Mouse (Mus musculus) embryonic fibroblast, embryonic 13.5 days (primary cell): ENCODE data around the gene Eipr1.

Experiments
- CTCF ChIP-seq: IDR thresholded peaks from 2 replicates; pipeline ENCODE4 v1.5.1; 2011; ENCODE audit warnings: mild to moderate bottlenecking, control low read depth, low read length, moderate library complexity, borderline replicate concordance; ENCODE audit not compliant: insufficient read depth
- POLR2A ChIP-seq: IDR thresholded peaks from 2 replicates; pipeline ENCODE4 v1.6.1; 2011; ENCODE audit warnings: low read depth, mild to moderate bottlenecking, control low read depth, low read length, moderate library complexity

DNA sequence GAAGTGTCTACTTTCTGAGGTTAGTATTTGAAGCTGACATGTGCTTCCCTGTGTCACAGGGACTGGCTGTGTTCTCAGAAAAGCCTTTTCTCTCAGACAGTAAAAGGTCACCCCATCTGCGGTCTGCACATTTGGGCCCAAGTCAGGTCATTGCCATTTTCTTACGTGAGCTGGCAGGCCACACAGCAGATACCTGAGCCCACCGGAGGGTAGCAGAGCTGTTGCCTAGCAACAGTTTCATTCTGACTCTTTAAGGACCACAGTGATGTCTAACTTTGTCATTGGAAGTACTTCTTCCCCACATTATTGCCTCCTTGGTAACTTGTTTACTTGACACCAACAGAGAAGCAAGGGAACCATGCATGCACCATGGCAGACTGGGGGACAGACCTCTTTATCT lies 41.0 kb downstream of the Eipr1 start:
- TF ChIP-seq POLR2A = no peak
- no peak for TF ChIP-seq CTCF
